Mouse (Mus musculus) right cerebral cortex, adult 2 months (tissue): ENCODE data around the gene Prkab1.

Experiments
- DNase-seq, 2 experiments: peaks; one replicate each; pipeline ENCODE4 v3.0.0; 2021 to 2022; ENCODE audit warnings: low spot score in 2 of 2

The Prkab1 gene

GRCm38 (mm10) chr5:116018196-116018595 is 6.1 kb downstream of the Prkab1 start:
- DNase-seq = no peak

GRCm38 (mm10) chr5:116017391-116017790 is 6.9 kb downstream of the Prkab1 start:
- DNase-seq = no peak

GRCm38 (mm10) chr5:116016542-116016941 is 7.8 kb downstream of the Prkab1 start:
- DNase-seq = no peak

GRCm38 (mm10) chr5:116014237-116014636 is 10.1 kb downstream of the Prkab1 start:
- DNase-seq = no peak

- no peak for DNase-seq
Measured at GRCm38 (mm10) chr5:116013821-116014220, 10.5 kb downstream of the Prkab1 start.

- DNase-seq = no peak
Measured at GRCm38 (mm10) chr5:116012503-116012902, 11.8 kb downstream of the Prkab1 start.

- no peak for DNase-seq
Measured at GRCm38 (mm10) chr5:116011700-116012099, 12.6 kb downstream of the Prkab1 start.

GRCm38 (mm10) chr5:116009884-116010627 is 14.3 kb downstream of the Prkab1 start:
- no peak for DNase-seq

GRCm38 (mm10) chr5:116009091-116009851 is 15.0 kb downstream of the Prkab1 start:
- no peak for DNase-seq

GRCm38 (mm10) chr5:116007723-116008122 is 16.6 kb downstream of the Prkab1 start:
- no peak for DNase-seq

GRCm38 (mm10) chr5:116006324-116007099 is 17.8 kb downstream of the Prkab1 start:
- DNase-seq = no peak

GRCm38 (mm10) chr5:116004271-116004670 is 20.0 kb downstream of the Prkab1 start:
- DNase-seq = peak; percentile 51 to 56

GRCm38 (mm10) chr5:116003825-116004224 is 20.5 kb downstream of the Prkab1 start:
- no peak for DNase-seq

GRCm38 (mm10) chr5:116003154-116003553 is 21.2 kb downstream of the Prkab1 start:
- no peak for DNase-seq

GRCm38 (mm10) chr5:115997376-115997775 is 26.9 kb downstream of the Prkab1 start:
- DNase-seq = no peak

- DNase-seq = no peak
Measured at GRCm38 (mm10) chr5:115994101-115994500, 30.2 kb downstream of the Prkab1 start.

- no peak for DNase-seq
Measured at GRCm38 (mm10) chr5:115991717-115992116, 32.6 kb downstream of the Prkab1 start.

- DNase-seq = no peak
Measured at GRCm38 (mm10) chr5:115987284-115987683, 37.0 kb downstream of the Prkab1 start.

- DNase-seq = no peak
Measured at GRCm38 (mm10) chr5:115985101-115985500, 39.2 kb downstream of the Prkab1 start.

- no peak for DNase-seq
Measured at GRCm38 (mm10) chr5:115984392-115984791, 39.9 kb downstream of the Prkab1 start.

GRCm38 (mm10) chr5:115982671-115983373 is 41.5 kb downstream of the Prkab1 start:
- no peak for DNase-seq

- DNase-seq = no peak
Measured at GRCm38 (mm10) chr5:115980537-115980936, 43.8 kb downstream of the Prkab1 start.
